Mouse (Mus musculus): ENCODE data around the gene Dusp5. TPM values are rescaled to one million over a fixed set of nuclear protein-coding genes. Genes with fewer than 3 reads are reported as not detected.

The Dusp5 gene
- polyA plus RNA-seq, 1 experiment from 2014 or later: 2.6 TPM

- H3K9ac ChIP-seq: no peak overlapping the region
- H3K4me3 ChIP-seq (replicated peaks): no peak overlapping the region
- no peaks in the 10 kb centered on the region for H3K27me3 ChIP-seq
- no peak overlapping the region for H3K4me2 ChIP-seq
- H3K36me3 ChIP-seq: no peaks in the 10 kb centered on the region
- H3K4me1 ChIP-seq (replicated peaks): peaks cover 19% of the 10 kb centered on the region
- no peak overlapping the region for H3K27ac ChIP-seq
- no peaks in the 10 kb centered on the region for H3K9me3 ChIP-seq (replicated peaks)
- ATAC-seq (ENCODE audit: low read depth): no peak
- 39% methylated on average over 11 of the region's 11 CpGs for WGBS (ENCODE audit: insufficient replicate concordance)
- no peak for DNase-seq
Measured at GRCm38 (mm10) chr19:53567864-53568263, 39.0 kb downstream of the Dusp5 start.

GRCm38 (mm10) chr19:53568553-53568952 is 39.6 kb downstream of the Dusp5 start:
- Histone ChIP-seq H3K4me1 (replicated peaks) (peaks cover 19% of the 10 kb centered on the region), H3K9me3 (replicated peaks) (no peaks in the 10 kb centered on the region), H3K4me2 (no peak overlapping the region), H3K9ac (no peak overlapping the region), H3K27me3 (no peaks in the 10 kb centered on the region), H3K4me3 (replicated peaks) (no peak overlapping the region), H3K36me3 (no peaks in the 10 kb centered on the region), H3K27ac (no peak overlapping the region)
- 57% methylated on average over 3 of the region's 3 CpGs for WGBS (ENCODE audit: insufficient replicate concordance)
- DNase-seq: no peak
- no peak for ATAC-seq (ENCODE audit: low read depth)

GRCm38 (mm10) chr19:53571056-53571455 is 42.1 kb downstream of the Dusp5 start:
- Histone ChIP-seq H3K4me1 (replicated peaks) (peaks cover 19% of the 10 kb centered on the region), H3K27me3 (no peaks in the 10 kb centered on the region), H3K9ac (no peak overlapping the region), H3K4me2 (no peak overlapping the region), H3K4me3 (replicated peaks) (no peak overlapping the region), H3K27ac (no peak overlapping the region), H3K9me3 (replicated peaks) (no peaks in the 10 kb centered on the region), H3K36me3 (no peaks in the 10 kb centered on the region)
- 53% methylated on average over 4 of the region's 4 CpGs for WGBS (ENCODE audit: insufficient replicate concordance)
- DNase-seq (no peak), ATAC-seq (ENCODE audit: low read depth) (no peak)

GRCm38 (mm10) chr19:53571501-53572428 is 42.9 kb downstream of the Dusp5 start:
- Histone ChIP-seq H3K9ac (no peak overlapping the region), H3K4me3 (replicated peaks) (no peak overlapping the region), H3K36me3 (no peaks in the 10 kb centered on the region), H3K27me3 (no peaks in the 10 kb centered on the region), H3K4me1 (replicated peaks) (peaks cover 19% of the 10 kb centered on the region), H3K9me3 (replicated peaks) (no peaks in the 10 kb centered on the region), H3K27ac (no peak overlapping the region), H3K4me2 (no peak overlapping the region)
- DNase-seq: no peak
- no peak for ATAC-seq (ENCODE audit: low read depth)
- 39% methylated on average over 18 of the region's 18 CpGs for WGBS (ENCODE audit: insufficient replicate concordance)

GRCm38 (mm10) chr19:53572607-53573006 is 43.7 kb downstream of the Dusp5 start:
- Histone ChIP-seq H3K9me3 (replicated peaks) (no peaks in the 10 kb centered on the region), H3K27ac (no peak overlapping the region), H3K27me3 (no peaks in the 10 kb centered on the region), H3K4me1 (replicated peaks) (peaks cover 22% of the 10 kb centered on the region), H3K4me3 (replicated peaks) (no peak overlapping the region), H3K4me2 (no peak overlapping the region), H3K9ac (no peak overlapping the region), H3K36me3 (no peaks in the 10 kb centered on the region)
- no peak for DNase-seq
- WGBS (ENCODE audit: insufficient replicate concordance): 74% methylated on average over 12 of the region's 12 CpGs
- ATAC-seq (ENCODE audit: low read depth): no peak

- no peak for ATAC-seq (ENCODE audit: low read depth)
- Histone ChIP-seq H3K9me3 (replicated peaks) (no peaks in the 10 kb centered on the region), H3K9ac (no peak overlapping the region), H3K36me3 (no peaks in the 10 kb centered on the region), H3K27ac (no peak overlapping the region), H3K4me1 (replicated peaks) (peaks cover 22% of the 10 kb centered on the region), H3K4me3 (replicated peaks) (no peak overlapping the region), H3K4me2 (no peak overlapping the region), H3K27me3 (no peaks in the 10 kb centered on the region)
- 74% methylated on average over 3 of the region's 3 CpGs for WGBS (ENCODE audit: insufficient replicate concordance)
- no peak for DNase-seq
Measured at GRCm38 (mm10) chr19:53573151-53573550, 44.2 kb downstream of the Dusp5 start.

- no peaks in the 10 kb centered on the region for H3K9me3 ChIP-seq (replicated peaks)
- no peak overlapping the region for H3K27ac ChIP-seq
- H3K36me3 ChIP-seq: no peaks in the 10 kb centered on the region
- H3K27me3 ChIP-seq: no peaks in the 10 kb centered on the region
- no peak overlapping the region for H3K4me3 ChIP-seq (replicated peaks)
- no peak overlapping the region for H3K9ac ChIP-seq
- peaks cover 22% of the 10 kb centered on the region for H3K4me1 ChIP-seq (replicated peaks)
- no peak overlapping the region for H3K4me2 ChIP-seq
- 61% methylated on average over 8 of the region's 8 CpGs for WGBS (ENCODE audit: insufficient replicate concordance)
- ATAC-seq (ENCODE audit: low read depth) (no peak), DNase-seq (no peak)
Measured at GRCm38 (mm10) chr19:53574131-53574530, 45.2 kb downstream of the Dusp5 start.

- Histone ChIP-seq H3K4me2 (no peak overlapping the region), H3K27me3 (no peaks in the 10 kb centered on the region), H3K36me3 (no peaks in the 10 kb centered on the region), H3K9ac (no peak overlapping the region), H3K27ac (no peak overlapping the region), H3K9me3 (replicated peaks) (no peaks in the 10 kb centered on the region), H3K4me1 (replicated peaks) (peaks cover 22% of the 10 kb centered on the region), H3K4me3 (replicated peaks) (no peak overlapping the region)
- DNase-seq (no peak), ATAC-seq (ENCODE audit: low read depth) (no peak)
- 68% methylated on average over 7 of the region's 7 CpGs for WGBS (ENCODE audit: insufficient replicate concordance)
Measured at GRCm38 (mm10) chr19:53574546-53574945, 45.6 kb downstream of the Dusp5 start.

- Histone ChIP-seq H3K4me1 (replicated peaks) (peaks cover 22% of the 10 kb centered on the region), H3K4me2 (no peak overlapping the region), H3K9ac (no peak overlapping the region), H3K4me3 (replicated peaks) (no peak overlapping the region), H3K36me3 (no peaks in the 10 kb centered on the region), H3K27me3 (no peaks in the 10 kb centered on the region), H3K27ac (no peak overlapping the region), H3K9me3 (replicated peaks) (no peaks in the 10 kb centered on the region)
- DNase-seq (no peak), ATAC-seq (ENCODE audit: low read depth) (no peak)
- 41% methylated on average over 4 of the region's 4 CpGs for WGBS (ENCODE audit: insufficient replicate concordance)
Measured at GRCm38 (mm10) chr19:53575296-53576010, 46.5 kb downstream of the Dusp5 start.

GRCm38 (mm10) chr19:53576061-53576460 is 47.2 kb downstream of the Dusp5 start:
- ATAC-seq (ENCODE audit: low read depth) (no peak), DNase-seq (no peak)
- no peaks in the 10 kb centered on the region for H3K27me3 ChIP-seq
- no peak overlapping the region for H3K9ac ChIP-seq
- H3K4me1 ChIP-seq (replicated peaks): peaks cover 19% of the 10 kb centered on the region
- 71% methylated on average over 7 of the region's 7 CpGs for WGBS (ENCODE audit: insufficient replicate concordance)
- no peak overlapping the region for H3K4me3 ChIP-seq (replicated peaks)
- no peak overlapping the region for H3K4me2 ChIP-seq
- H3K36me3 ChIP-seq: no peaks in the 10 kb centered on the region
- H3K27ac ChIP-seq: no peak overlapping the region
- no peaks in the 10 kb centered on the region for H3K9me3 ChIP-seq (replicated peaks)

- H3K4me2 ChIP-seq: no peak overlapping the region
- DNase-seq: no peak
- H3K9me3 ChIP-seq (replicated peaks): no peaks in the 10 kb centered on the region
- H3K27me3 ChIP-seq: no peaks in the 10 kb centered on the region
- ATAC-seq (ENCODE audit: low read depth): no peak
- H3K36me3 ChIP-seq: no peaks in the 10 kb centered on the region
- no peak overlapping the region for H3K9ac ChIP-seq
- peaks cover 9% of the 10 kb centered on the region for H3K4me1 ChIP-seq (replicated peaks)
- no peak overlapping the region for H3K4me3 ChIP-seq (replicated peaks)
- no peak overlapping the region for H3K27ac ChIP-seq
- WGBS (ENCODE audit: insufficient replicate concordance): 68% methylated on average over 11 of the region's 11 CpGs
Measured at GRCm38 (mm10) chr19:53577025-53577800, 48.3 kb downstream of the Dusp5 start.

Data from liver, embryonic 13.5 days (tissue).